Mouse (Mus musculus) heart, postnatal 0 days (tissue): ENCODE measurements around the gene Prkaa1.

Experiments
- CTCF ChIP-seq: IDR thresholded peaks from 2 replicates; pipeline ENCODE4 v1.5.1; 2016; ENCODE audit warnings: antibody characterized with exemption, control low read depth, low read depth
- EP300 ChIP-seq: IDR thresholded peaks from 2 replicates; pipeline ENCODE4 v1.6.1; 2016; ENCODE audit warnings: antibody characterized with exemption, low read depth

- no peak for TF ChIP-seq CTCF
- no peak for TF ChIP-seq EP300
These were observed at the start of gene Prkaa1 for GRCm38 (mm10) chr15:5143361-5144020.
